Mouse (Mus musculus) fat pad, adult 2 months (tissue): ENCODE data around the gene Wdr63.
A peak's percentile ranks its signal among the peaks of the same experiment; 100 is the strongest.

Source experiments
- DNase-seq: peaks from one replicate; pipeline ENCODE4 v3.0.0-alpha.2; 2011; ENCODE audit warnings: low read depth, low spot score; ENCODE audit errors: extremely low read depth

Gene Wdr63

GRCm38 (mm10) chr3:146107921-146108571 lies at the start of gene Wdr63:
TSS of gene Wdr63 (minus strand) at chr3:146108130.
- DNase-seq: no peak

GRCm38 (mm10) chr3:146156811-146157210 lies 48.9 kb upstream of the Wdr63 start:
- no peak for DNase-seq

- no peak for DNase-seq
Measured at GRCm38 (mm10) chr3:146155628-146156576, 48.0 kb upstream of the Wdr63 start.

GRCm38 (mm10) chr3:146153862-146154611 lies 46.1 kb upstream of the Wdr63 start:
- DNase-seq: no peak

GRCm38 (mm10) chr3:146152913-146153312 lies 45.0 kb upstream of the Wdr63 start:
- no peak for DNase-seq

- no peak for DNase-seq
Measured at GRCm38 (mm10) chr3:146152348-146152747, 44.4 kb upstream of the Wdr63 start.

GRCm38 (mm10) chr3:146151755-146152154 lies 43.8 kb upstream of the Wdr63 start:
- no peak for DNase-seq

GRCm38 (mm10) chr3:146151328-146151727 lies 43.4 kb upstream of the Wdr63 start:
- no peak for DNase-seq

GRCm38 (mm10) chr3:146150560-146150959 lies 42.6 kb upstream of the Wdr63 start:
- no peak for DNase-seq

- DNase-seq: no peak
Measured at GRCm38 (mm10) chr3:146150058-146150400, 42.1 kb upstream of the Wdr63 start.

- DNase-seq: no peak
Measured at GRCm38 (mm10) chr3:146149156-146150057, 41.5 kb upstream of the Wdr63 start, which contains the start of gene Mcoln2. TSS of gene Mcoln2 (plus strand) at chr3:146149833.

- DNase-seq: no peak
Measured at GRCm38 (mm10) chr3:146146131-146146530, 38.2 kb upstream of the Wdr63 start.

GRCm38 (mm10) chr3:146145501-146145900 lies 37.6 kb upstream of the Wdr63 start:
- no peak for DNase-seq

- no peak for DNase-seq
Measured at GRCm38 (mm10) chr3:146142523-146142922, 34.6 kb upstream of the Wdr63 start.

- no peak for DNase-seq
Measured at GRCm38 (mm10) chr3:146140276-146140675, 32.3 kb upstream of the Wdr63 start.

- no peak for DNase-seq
Measured at GRCm38 (mm10) chr3:146136422-146136821, 28.5 kb upstream of the Wdr63 start.

GRCm38 (mm10) chr3:146135417-146135816 lies 27.5 kb upstream of the Wdr63 start:
- no peak for DNase-seq

GRCm38 (mm10) chr3:146134834-146135233 lies 26.9 kb upstream of the Wdr63 start:
- no peak for DNase-seq

- no peak for DNase-seq
Measured at GRCm38 (mm10) chr3:146127205-146127604, 19.3 kb upstream of the Wdr63 start.

GRCm38 (mm10) chr3:146123464-146123825 lies 15.5 kb upstream of the Wdr63 start:
- peak; percentile 7 for DNase-seq
